Mouse (Mus musculus): ENCODE measurements around the gene Zfp217. TPM values are rescaled to one million over a fixed set of nuclear protein-coding genes. Genes with fewer than 3 reads are reported as not detected.
"Not testable (repeated sequence)": the region's sequence is repeated elsewhere in the genome, so short reads cannot be mapped to it uniquely, and the experiment has no call there.

Gene Zfp217
- total RNA-seq (2022) = 1 to 10 TPM; 2.5 to 4.4 (median 3.3) TPM

GRCm38 (mm10) chr2:170147661-170148153 lies at the start of gene Zfp217:
TSS of gene Zfp217 (minus strand) at chr2:170148103.
- DNase-seq (ENCODE audit: low spot score in 2 of 2) = no peak

- DNase-seq (ENCODE audit: low spot score in 2 of 2) = no peak
These were observed 47.7 kb upstream of the Zfp217 start for GRCm38 (mm10) chr2:170195542-170196089.

GRCm38 (mm10) chr2:170194845-170195244 lies 46.9 kb upstream of the Zfp217 start:
- DNase-seq (ENCODE audit: low spot score in 2 of 2) = no peak

- DNase-seq (ENCODE audit: low spot score in 2 of 2) = no peak
These were observed 45.9 kb upstream of the Zfp217 start for GRCm38 (mm10) chr2:170193850-170194249.

GRCm38 (mm10) chr2:170193211-170193610 lies 45.3 kb upstream of the Zfp217 start:
- DNase-seq (ENCODE audit: low spot score in 2 of 2) = no peak

- no peak for DNase-seq (ENCODE audit: low spot score in 2 of 2)
These were observed 44.8 kb upstream of the Zfp217 start for GRCm38 (mm10) chr2:170192731-170193149.

GRCm38 (mm10) chr2:170188721-170189120 lies 40.8 kb upstream of the Zfp217 start:
- DNase-seq (ENCODE audit: low spot score in 2 of 2) = no peak

GRCm38 (mm10) chr2:170185137-170185837 lies 37.4 kb upstream of the Zfp217 start:
- DNase-seq (ENCODE audit: low spot score in 2 of 2) = no peak

GRCm38 (mm10) chr2:170184175-170184983 lies 36.5 kb upstream of the Zfp217 start:
- peak; percentile 9 to 18 for DNase-seq (ENCODE audit: low spot score in 2 of 2)

- no peak for DNase-seq (ENCODE audit: low spot score in 2 of 2)
These were observed 35.9 kb upstream of the Zfp217 start for GRCm38 (mm10) chr2:170183851-170184174.

- no peak for DNase-seq (ENCODE audit: low spot score in 2 of 2)
These were observed 34.0 kb upstream of the Zfp217 start for GRCm38 (mm10) chr2:170181862-170182261.

- not testable (repeated sequence) for DNase-seq (ENCODE audit: low spot score in 2 of 2)
These were observed 32.9 kb upstream of the Zfp217 start for GRCm38 (mm10) chr2:170180769-170181168.

GRCm38 (mm10) chr2:170179317-170179716 lies 31.4 kb upstream of the Zfp217 start:
- no peak for DNase-seq (ENCODE audit: low spot score in 2 of 2)

GRCm38 (mm10) chr2:170177323-170177722 lies 29.4 kb upstream of the Zfp217 start:
- DNase-seq (ENCODE audit: low spot score in 2 of 2) = no peak

GRCm38 (mm10) chr2:170176284-170176926 lies 28.5 kb upstream of the Zfp217 start:
- no peak for DNase-seq (ENCODE audit: low spot score in 2 of 2)

GRCm38 (mm10) chr2:170175661-170176150 lies 27.8 kb upstream of the Zfp217 start:
- DNase-seq (ENCODE audit: low spot score in 2 of 2) = no peak

- DNase-seq (ENCODE audit: low spot score in 2 of 2) = no peak
These were observed 27.3 kb upstream of the Zfp217 start for GRCm38 (mm10) chr2:170175190-170175589.

GRCm38 (mm10) chr2:170169062-170169461 lies 21.2 kb upstream of the Zfp217 start:
- no peak for DNase-seq (ENCODE audit: low spot score in 2 of 2)

- no peak for DNase-seq (ENCODE audit: low spot score in 2 of 2)
These were observed 17.7 kb upstream of the Zfp217 start for GRCm38 (mm10) chr2:170165649-170166048.

- DNase-seq (ENCODE audit: low spot score in 2 of 2) = no peak
These were observed 16.0 kb upstream of the Zfp217 start for GRCm38 (mm10) chr2:170163671-170164462.

Measured in left cerebral cortex, adult 8-10 months (tissue).